Mouse (Mus musculus): ENCODE data around the gene Atg4c.

Gene Atg4c

DNA sequence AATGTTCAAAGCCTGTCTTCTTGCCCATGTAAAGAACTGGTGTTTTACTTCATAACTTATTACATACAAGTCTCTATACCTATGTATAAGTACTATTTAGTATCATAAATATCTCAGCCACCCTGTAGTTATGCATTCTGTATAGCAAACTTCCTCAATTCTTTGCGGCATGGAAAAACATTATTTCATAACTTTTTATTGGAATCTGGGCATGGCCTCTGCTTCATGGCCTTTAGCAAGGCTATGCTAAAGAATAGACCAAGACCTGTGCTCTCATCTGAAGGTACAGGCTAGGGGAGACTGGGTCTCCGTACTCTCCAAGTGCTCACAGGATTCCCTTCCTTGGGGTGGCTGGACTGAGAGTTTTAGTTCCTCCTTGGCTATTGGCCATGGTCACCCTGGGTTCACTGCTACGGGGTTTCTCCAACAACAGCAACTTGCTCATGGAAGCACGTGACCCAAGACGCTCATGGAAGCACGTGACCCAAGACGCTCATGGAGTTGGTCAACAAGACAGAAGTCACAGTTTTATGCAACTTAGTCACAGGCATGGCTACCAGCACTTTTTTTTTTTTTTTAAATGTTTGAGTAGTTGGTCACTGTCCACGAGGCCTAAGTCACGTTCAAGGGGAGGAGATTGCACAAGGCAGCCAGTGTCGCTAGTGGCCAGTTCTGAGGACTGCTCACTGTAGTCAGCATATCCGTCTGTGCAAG, 7.2 kb upstream of the Atg4c start:
- no peak for DNase-seq

- DNase-seq = no peak
These were observed 1.1 kb upstream of the Atg4c start for GRCm38 (mm10) chr4:99192640-99193039.

DNA sequence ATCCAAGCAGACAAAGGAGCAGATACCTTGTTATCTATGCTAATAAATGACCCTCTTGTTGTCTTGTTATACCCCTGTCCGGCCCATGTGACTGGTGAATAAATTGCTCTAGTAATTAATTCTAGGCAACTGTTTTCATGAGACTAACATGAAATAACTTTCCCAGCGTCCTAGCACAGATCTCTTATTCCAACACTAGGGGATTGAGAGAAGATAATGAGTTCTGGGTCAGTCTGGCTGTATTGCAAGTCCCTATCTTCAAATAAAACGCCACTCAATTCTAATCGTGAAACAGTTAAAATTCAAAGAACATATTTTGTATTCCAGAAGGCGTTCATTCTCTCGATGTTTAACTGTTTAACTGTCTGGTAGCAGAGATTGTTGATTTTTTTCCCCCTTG, 520 bp upstream of the Atg4c start:
- DNase-seq = peak in 1 of 2 experiments; percentile 15

DNA sequence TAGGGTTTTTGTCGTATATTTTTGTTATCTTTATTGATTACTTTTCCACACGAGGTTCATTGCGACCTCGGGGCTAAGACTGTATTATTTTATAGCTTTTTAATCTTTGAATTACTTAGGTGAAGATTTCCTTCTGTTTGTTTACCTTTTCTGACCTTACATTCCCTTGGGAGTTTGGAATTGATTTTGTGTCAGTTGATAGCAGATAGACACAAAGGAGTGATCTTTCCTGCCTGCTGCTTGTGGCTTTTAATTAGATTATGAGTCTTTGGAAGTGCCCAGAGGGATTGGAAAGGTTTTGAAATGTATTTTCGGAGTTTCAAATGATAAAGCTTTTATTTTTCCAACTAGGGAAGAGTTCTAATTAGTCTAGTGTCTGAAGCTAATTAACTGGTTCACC, 1.1 kb downstream of the Atg4c start:
- DNase-seq = no peak

- DNase-seq = no peak
These were observed 5.0 kb downstream of the Atg4c start for GRCm38 (mm10) chr4:99198721-99199120.

DNA sequence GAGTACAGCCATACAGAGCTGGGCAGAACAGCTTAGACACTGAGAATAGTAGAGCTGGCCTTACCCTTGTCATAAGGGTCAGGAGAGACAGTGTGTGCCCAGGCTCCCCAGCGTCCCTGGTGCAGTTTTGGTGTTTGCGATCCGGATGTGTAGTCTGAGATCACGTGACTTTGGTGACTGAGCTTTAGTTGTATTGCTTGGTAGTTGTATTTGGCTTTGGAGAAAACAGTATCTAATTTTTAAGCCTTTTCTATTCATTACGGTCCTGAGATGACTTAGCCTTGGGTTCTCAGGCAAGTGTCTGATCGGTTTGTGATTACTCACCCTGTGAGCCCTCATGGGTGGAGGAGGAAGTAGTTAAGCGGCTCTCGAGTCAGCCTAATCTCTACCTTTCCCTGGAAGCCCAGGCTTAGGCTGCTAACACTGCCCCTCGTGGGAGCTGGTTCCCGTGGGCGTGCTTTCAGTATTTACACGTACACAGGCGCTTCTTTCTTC, 6.1 kb downstream of the Atg4c start:
- DNase-seq = no peak

GRCm38 (mm10) chr4:99200383-99201136, 6.8 kb downstream of the Atg4c start:
- no peak for DNase-seq

GRCm38 (mm10) chr4:99205773-99206172, 12.0 kb downstream of the Atg4c start:
- no peak for DNase-seq

DNA sequence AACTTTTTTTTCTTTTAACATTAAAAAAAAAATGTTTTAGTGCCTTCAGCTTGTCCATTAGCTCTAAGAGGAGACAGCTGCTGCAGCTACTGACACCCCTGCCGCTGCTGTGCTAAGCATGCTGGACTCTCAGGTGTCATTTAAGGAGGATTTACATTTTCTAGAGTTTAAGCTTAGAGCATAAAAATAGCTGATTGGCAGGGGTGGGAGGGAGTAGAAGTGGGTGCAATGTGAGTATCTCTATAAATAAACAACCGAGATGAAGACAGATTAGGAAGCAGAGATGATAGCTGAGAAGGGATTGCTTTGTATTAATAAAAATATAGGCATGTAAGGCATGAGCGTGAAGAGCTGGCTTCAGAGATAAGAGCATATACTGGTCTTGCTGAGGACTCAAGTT, 12.6 kb downstream of the Atg4c start:
- no peak for DNase-seq

DNA sequence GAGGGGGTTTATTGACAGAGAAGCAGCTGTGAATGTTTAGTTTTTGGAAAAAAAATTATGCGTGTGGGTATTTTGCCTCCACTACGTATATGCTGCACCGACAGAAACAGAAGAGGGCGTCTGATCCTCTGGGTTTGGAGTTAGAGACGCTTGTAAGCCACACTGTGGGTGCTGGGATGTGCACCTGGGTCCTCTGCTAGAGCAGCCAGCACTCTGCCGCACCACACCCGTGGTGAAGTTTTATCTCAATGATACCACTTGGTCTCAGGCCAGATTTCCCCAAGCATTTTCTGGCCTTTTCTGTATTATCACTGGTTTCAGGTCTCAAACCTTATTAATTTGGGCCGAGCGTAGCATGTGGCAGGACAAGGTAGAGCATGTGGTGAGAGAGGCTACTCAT, 16.4 kb downstream of the Atg4c start:
- no peak for DNase-seq

GRCm38 (mm10) chr4:99211606-99212005, 17.9 kb downstream of the Atg4c start:
- no peak for DNase-seq

DNA sequence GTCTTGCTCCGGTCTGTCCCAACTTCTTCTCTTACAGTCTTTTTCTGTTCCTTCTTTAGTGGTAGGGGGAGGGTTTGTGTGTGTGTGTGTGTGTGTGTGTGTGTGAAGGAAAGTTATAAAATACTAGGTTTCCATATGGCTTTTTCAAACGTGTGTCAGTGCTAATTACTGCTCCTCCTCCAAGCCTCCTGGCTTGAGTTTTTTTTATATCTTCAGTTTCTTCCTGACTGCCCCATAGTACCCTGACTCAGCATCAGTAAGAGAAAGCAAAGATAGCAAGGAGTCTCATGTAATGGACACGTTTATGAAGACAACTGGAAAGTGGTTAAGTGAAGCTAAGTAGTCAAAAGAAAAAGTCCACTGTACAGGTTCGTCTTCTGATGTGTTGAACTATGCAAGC, 19.4 kb downstream of the Atg4c start:
- DNase-seq = no peak

GRCm38 (mm10) chr4:99222221-99222620, 28.5 kb downstream of the Atg4c start:
- DNase-seq = no peak

DNA sequence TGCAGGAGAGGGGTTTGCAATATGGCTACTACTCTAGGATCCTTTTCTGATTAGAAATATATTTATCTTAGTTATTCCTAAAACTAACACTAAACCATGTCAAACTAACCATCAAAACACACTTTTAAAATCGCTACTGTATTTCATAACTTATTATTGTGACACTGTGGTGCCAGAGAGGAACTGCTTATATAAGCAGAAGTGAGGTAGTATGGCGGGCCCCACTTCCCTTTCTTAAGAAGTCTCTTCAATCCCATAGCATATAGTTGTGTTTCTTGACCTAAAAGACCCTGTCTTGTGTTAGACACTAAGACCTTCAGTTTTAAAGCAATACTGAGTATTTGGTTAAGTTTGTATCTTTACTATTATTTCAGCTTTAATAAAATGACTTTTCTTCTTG, 31.1 kb downstream of the Atg4c start:
- no peak for DNase-seq

- DNase-seq = no peak
These were observed 33.5 kb downstream of the Atg4c start for GRCm38 (mm10) chr4:99227226-99227625.

- no peak for DNase-seq
These were observed 35.6 kb downstream of the Atg4c start for GRCm38 (mm10) chr4:99229371-99229770.

DNA sequence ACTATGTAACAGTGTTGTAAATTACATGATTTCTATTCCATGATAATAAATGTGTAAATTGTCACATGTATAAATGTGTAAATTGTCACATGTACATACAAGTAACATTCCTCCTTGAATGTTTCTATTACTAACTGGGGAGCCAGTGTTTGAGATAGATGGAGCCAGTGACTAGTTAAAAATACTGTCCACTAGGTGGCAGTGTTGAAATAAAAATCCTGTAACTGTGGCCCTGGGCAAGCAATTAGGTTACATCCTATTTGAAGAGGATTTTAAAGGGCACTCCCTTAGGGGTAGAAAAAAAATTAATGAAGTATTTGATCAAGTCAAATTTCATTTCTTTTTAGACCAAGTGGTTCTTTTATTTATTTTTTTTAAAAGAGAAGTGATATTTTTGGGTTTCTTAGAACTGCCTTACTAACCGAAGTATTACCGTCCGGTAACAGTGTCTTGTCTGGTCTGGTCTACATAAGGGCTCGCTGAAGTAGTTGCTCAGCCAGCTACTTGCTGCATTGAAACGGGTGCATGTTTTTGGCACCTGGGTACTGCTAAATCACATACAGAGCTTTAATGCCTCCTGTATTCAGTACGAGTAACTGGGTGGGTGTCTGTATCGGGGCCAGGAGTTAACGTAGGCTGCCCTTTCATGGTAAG, 41.6 kb downstream of the Atg4c start:
- peak; percentile 19 to 20 for DNase-seq

- DNase-seq = no peak
These were observed 44.6 kb downstream of the Atg4c start for GRCm38 (mm10) chr4:99238305-99238704.

DNA sequence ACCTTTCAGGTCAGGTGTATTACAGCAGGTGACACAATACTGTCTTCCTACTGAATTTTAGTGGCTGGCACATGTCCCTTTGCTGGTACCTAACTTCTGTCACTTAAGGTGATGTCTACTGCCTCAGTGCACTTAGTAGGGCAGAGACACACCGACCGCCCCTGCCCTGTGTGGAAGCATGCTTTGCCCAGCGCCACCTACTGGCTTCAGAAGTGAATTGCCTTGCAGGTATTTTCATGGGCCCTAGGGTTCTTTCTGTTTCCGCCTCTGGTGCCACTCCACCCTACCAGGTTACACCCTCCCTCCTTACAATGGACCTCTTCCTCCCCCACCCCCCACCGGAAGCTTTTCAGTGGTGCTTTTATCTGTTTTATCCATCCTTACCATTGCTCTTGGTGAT, 47.9 kb downstream of the Atg4c start:
- no peak for DNase-seq

GRCm38 (mm10) chr4:99249358-99249757, 55.6 kb downstream of the Atg4c start:
- no peak for DNase-seq

GRCm38 (mm10) chr4:99249826-99250225, 56.1 kb downstream of the Atg4c start:
- no peak for DNase-seq

DNA sequence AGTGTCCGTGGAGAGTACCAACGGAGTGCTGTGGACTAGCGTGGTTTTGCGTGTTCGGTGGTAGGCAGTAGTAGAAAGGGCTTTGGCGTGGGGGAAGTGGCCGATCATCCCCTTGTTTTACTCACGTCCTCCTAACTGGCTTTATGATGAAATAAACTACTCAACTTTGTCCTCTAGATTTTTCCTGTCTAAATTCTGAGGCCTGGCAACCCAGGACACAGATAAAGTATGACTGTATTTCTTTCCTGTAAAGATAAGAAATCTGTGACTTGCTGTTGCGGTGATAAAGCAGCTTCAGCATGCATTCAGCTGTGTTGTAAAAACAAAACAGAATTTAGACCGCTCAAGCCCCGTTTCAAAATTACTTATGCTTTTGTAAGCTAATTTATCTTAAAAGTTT, 59.2 kb downstream of the Atg4c start:
- no peak for DNase-seq

DNA sequence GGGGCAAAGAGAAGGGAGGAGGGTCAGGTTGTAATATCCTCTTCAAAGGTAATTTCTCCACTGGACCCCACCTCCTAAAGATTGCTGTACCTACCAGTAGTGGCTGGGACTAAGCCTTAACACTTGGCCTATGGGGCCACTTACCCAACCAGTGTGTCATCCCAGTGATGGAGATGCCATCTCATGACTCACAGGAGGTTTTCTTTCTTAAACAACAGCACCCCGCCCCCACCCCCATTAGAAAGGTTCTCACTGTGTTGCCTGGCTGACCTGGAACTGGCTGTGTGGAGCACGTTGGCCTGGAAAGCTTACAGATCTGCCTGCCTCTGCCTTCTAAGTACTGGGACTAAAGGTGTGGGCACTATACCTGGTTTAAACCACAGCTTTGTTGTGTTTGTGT, 69.5 kb downstream of the Atg4c start:
- DNase-seq = no peak

DNA sequence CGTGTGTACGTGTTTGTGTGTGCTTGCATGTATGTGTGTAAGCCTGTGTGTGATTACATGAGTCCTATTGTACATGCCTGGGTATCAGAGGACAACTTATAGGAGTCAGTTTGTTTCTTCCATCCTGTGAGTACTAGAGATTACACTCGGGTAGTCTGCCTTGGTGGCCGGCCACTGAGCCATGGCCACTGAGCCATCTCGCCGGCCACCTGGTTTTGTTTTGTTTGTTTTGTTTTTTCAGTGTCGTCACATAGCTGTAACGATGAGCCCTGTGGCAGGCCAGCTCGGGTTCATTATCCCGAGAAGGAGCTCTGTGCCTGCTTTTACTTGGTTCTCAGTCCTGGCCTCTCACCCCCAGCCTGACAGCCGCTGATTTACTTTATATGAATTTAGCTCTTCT, 69.9 kb downstream of the Atg4c start:
- DNase-seq = no peak

All from cerebellum, adult 18-20 months (tissue).